Mouse (Mus musculus): ENCODE measurements around the gene Gpat2. TPM values are rescaled to one million over a fixed set of nuclear protein-coding genes. Genes with fewer than 3 reads are reported as not detected.

The Gpat2 gene
- polyA plus RNA-seq, 1 experiment from 2014 or later, result 0.43 TPM

- no peak overlapping the region for H3K4me3 ChIP-seq (ENCODE audit: low read depth, low read length)
- no peak overlapping the region for H3K4me2 ChIP-seq
- ATAC-seq (replicated peaks; ENCODE audit: low FRiP score) (no peak), DNase-seq (ENCODE audit: low spot score) (no peak)
- no peak overlapping the region for H3K27ac ChIP-seq (ENCODE audit: low read depth, low read length)
- no peaks in the 10 kb centered on the region for H3K4me1 ChIP-seq (replicated peaks; ENCODE audit: control insufficient read depth, insufficient read depth, low read length)
- H3K36me3 ChIP-seq (ENCODE audit: control insufficient read depth, insufficient read depth, low read length), result no peaks in the 10 kb centered on the region
- H3K9ac ChIP-seq (ENCODE audit: low read depth, low read length), result no peak overlapping the region
- no peaks in the 10 kb centered on the region for H3K9me3 ChIP-seq (ENCODE audit: control insufficient read depth, low read length)
- no peaks in the 10 kb centered on the region for H3K27me3 ChIP-seq (replicated peaks; ENCODE audit: control insufficient read depth, insufficient read depth, low read length)
- 81% methylated on average over 3 of the region's 3 CpGs for WGBS
Observed at GRCm38 (mm10) chr2:127390352-127390751, 34.6 kb upstream of the Gpat2 start.

- Histone ChIP-seq H3K9me3 (ENCODE audit: control insufficient read depth, low read length) (no peaks in the 10 kb centered on the region), H3K36me3 (ENCODE audit: control insufficient read depth, insufficient read depth, low read length) (no peaks in the 10 kb centered on the region), H3K27ac (ENCODE audit: low read depth, low read length) (no peak overlapping the region), H3K4me1 (replicated peaks; ENCODE audit: control insufficient read depth, insufficient read depth, low read length) (no peaks in the 10 kb centered on the region), H3K4me2 (no peak overlapping the region), H3K4me3 (ENCODE audit: low read depth, low read length) (no peak overlapping the region), H3K9ac (ENCODE audit: low read depth, low read length) (no peak overlapping the region), H3K27me3 (replicated peaks; ENCODE audit: control insufficient read depth, insufficient read depth, low read length) (no peaks in the 10 kb centered on the region)
- WGBS, result 65% methylated on average over 4 of the region's 4 CpGs
- no peak for ATAC-seq (replicated peaks; ENCODE audit: low FRiP score)
- DNase-seq (ENCODE audit: low spot score), result no peak
Observed at GRCm38 (mm10) chr2:127390846-127391245, 34.2 kb upstream of the Gpat2 start.

GRCm38 (mm10) chr2:127391323-127391722 is 33.7 kb upstream of the Gpat2 start:
- WGBS, result 44% methylated on average over 3 of the region's 3 CpGs
- ATAC-seq (replicated peaks; ENCODE audit: low FRiP score), result no peak

GRCm38 (mm10) chr2:127394606-127395161 is 30.3 kb upstream of the Gpat2 start:
- Histone ChIP-seq H3K9me3 (ENCODE audit: control insufficient read depth, low read length) (no peaks in the 10 kb centered on the region), H3K4me1 (replicated peaks; ENCODE audit: control insufficient read depth, insufficient read depth, low read length) (no peaks in the 10 kb centered on the region), H3K4me2 (no peak overlapping the region), H3K36me3 (ENCODE audit: control insufficient read depth, insufficient read depth, low read length) (no peaks in the 10 kb centered on the region), H3K9ac (ENCODE audit: low read depth, low read length) (no peak overlapping the region), H3K27me3 (replicated peaks; ENCODE audit: control insufficient read depth, insufficient read depth, low read length) (no peaks in the 10 kb centered on the region), H3K4me3 (ENCODE audit: low read depth, low read length) (no peak overlapping the region), H3K27ac (ENCODE audit: low read depth, low read length) (no peak overlapping the region)
- no peak for DNase-seq (ENCODE audit: low spot score)
- no peak for ATAC-seq (replicated peaks; ENCODE audit: low FRiP score)
- WGBS, result 74% methylated on average over 5 of the region's 5 CpGs

More at GRCm38 (mm10) chr2:127391323-127391722, 33.7 kb upstream of the Gpat2 start:
- H3K9ac ChIP-seq (ENCODE audit: low read depth, low read length), result no peak overlapping the region
- H3K9me3 ChIP-seq (ENCODE audit: control insufficient read depth, low read length), result no peaks in the 10 kb centered on the region
- DNase-seq (ENCODE audit: low spot score), result no peak
- H3K27ac ChIP-seq (ENCODE audit: low read depth, low read length), result no peak overlapping the region
- H3K4me3 ChIP-seq (ENCODE audit: low read depth, low read length), result no peak overlapping the region
- no peaks in the 10 kb centered on the region for H3K27me3 ChIP-seq (replicated peaks; ENCODE audit: control insufficient read depth, insufficient read depth, low read length)
- no peaks in the 10 kb centered on the region for H3K36me3 ChIP-seq (ENCODE audit: control insufficient read depth, insufficient read depth, low read length)
- H3K4me2 ChIP-seq, result no peak overlapping the region
- H3K4me1 ChIP-seq (replicated peaks; ENCODE audit: control insufficient read depth, insufficient read depth, low read length), result no peaks in the 10 kb centered on the region

- H3K27me3 ChIP-seq (replicated peaks; ENCODE audit: control insufficient read depth, insufficient read depth, low read length), result peaks cover 4% of the 10 kb centered on the region
- ATAC-seq (replicated peaks; ENCODE audit: low FRiP score) (peak; percentile 60), DNase-seq (ENCODE audit: low spot score) (no peak)
- 76% methylated on average over 7 of the region's 7 CpGs for WGBS
- no peak overlapping the region for H3K9ac ChIP-seq (ENCODE audit: low read depth, low read length)
- H3K27ac ChIP-seq (ENCODE audit: low read depth, low read length), result no peak overlapping the region
- no peaks in the 10 kb centered on the region for H3K4me1 ChIP-seq (replicated peaks; ENCODE audit: control insufficient read depth, insufficient read depth, low read length)
- no peaks in the 10 kb centered on the region for H3K9me3 ChIP-seq (ENCODE audit: control insufficient read depth, low read length)
- H3K4me3 ChIP-seq (ENCODE audit: low read depth, low read length), result no peak overlapping the region
- no peaks in the 10 kb centered on the region for H3K36me3 ChIP-seq (ENCODE audit: control insufficient read depth, insufficient read depth, low read length)
- no peak overlapping the region for H3K4me2 ChIP-seq
Observed at GRCm38 (mm10) chr2:127398738-127399137, 26.3 kb upstream of the Gpat2 start.

- ATAC-seq (replicated peaks; ENCODE audit: low FRiP score) (no peak), DNase-seq (ENCODE audit: low spot score) (no peak)
- H3K9ac ChIP-seq (ENCODE audit: low read depth, low read length), result no peak overlapping the region
- H3K27ac ChIP-seq (ENCODE audit: low read depth, low read length), result no peak overlapping the region
- no peak overlapping the region for H3K4me2 ChIP-seq
- no peaks in the 10 kb centered on the region for H3K27me3 ChIP-seq (replicated peaks; ENCODE audit: control insufficient read depth, insufficient read depth, low read length)
- no peak overlapping the region for H3K4me3 ChIP-seq (ENCODE audit: low read depth, low read length)
- 79% methylated on average over 6 of the region's 6 CpGs for WGBS
- no peaks in the 10 kb centered on the region for H3K36me3 ChIP-seq (ENCODE audit: control insufficient read depth, insufficient read depth, low read length)
- H3K9me3 ChIP-seq (ENCODE audit: control insufficient read depth, low read length), result no peaks in the 10 kb centered on the region
- no peaks in the 10 kb centered on the region for H3K4me1 ChIP-seq (replicated peaks; ENCODE audit: control insufficient read depth, insufficient read depth, low read length)
Observed at GRCm38 (mm10) chr2:127411126-127411525, 13.9 kb upstream of the Gpat2 start.

GRCm38 (mm10) chr2:127415806-127416205 is 9.2 kb upstream of the Gpat2 start:
- Histone ChIP-seq H3K9me3 (ENCODE audit: control insufficient read depth, low read length) (no peaks in the 10 kb centered on the region), H3K4me2 (no peak overlapping the region)

GRCm38 (mm10) chr2:127416706-127417105 is 8.3 kb upstream of the Gpat2 start:
- Histone ChIP-seq H3K27ac (ENCODE audit: low read depth, low read length) (no peak overlapping the region), H3K36me3 (ENCODE audit: control insufficient read depth, insufficient read depth, low read length) (no peaks in the 10 kb centered on the region), H3K4me1 (replicated peaks; ENCODE audit: control insufficient read depth, insufficient read depth, low read length) (no peaks in the 10 kb centered on the region), H3K4me2 (no peak overlapping the region), H3K9ac (ENCODE audit: low read depth, low read length) (no peak overlapping the region), H3K4me3 (ENCODE audit: low read depth, low read length) (no peak overlapping the region), H3K9me3 (ENCODE audit: control insufficient read depth, low read length) (no peaks in the 10 kb centered on the region), H3K27me3 (replicated peaks; ENCODE audit: control insufficient read depth, insufficient read depth, low read length) (no peaks in the 10 kb centered on the region)
- ATAC-seq (replicated peaks; ENCODE audit: low FRiP score) (no peak), DNase-seq (ENCODE audit: low spot score) (no peak)
- WGBS, result 57% methylated on average over 3 of the region's 3 CpGs

More at GRCm38 (mm10) chr2:127415806-127416205, 9.2 kb upstream of the Gpat2 start:
- Histone ChIP-seq H3K27me3 (replicated peaks; ENCODE audit: control insufficient read depth, insufficient read depth, low read length) (no peaks in the 10 kb centered on the region), H3K9ac (ENCODE audit: low read depth, low read length) (no peak overlapping the region), H3K4me1 (replicated peaks; ENCODE audit: control insufficient read depth, insufficient read depth, low read length) (no peaks in the 10 kb centered on the region), H3K36me3 (ENCODE audit: control insufficient read depth, insufficient read depth, low read length) (no peaks in the 10 kb centered on the region), H3K4me3 (ENCODE audit: low read depth, low read length) (no peak overlapping the region), H3K27ac (ENCODE audit: low read depth, low read length) (no peak overlapping the region)
- 61% methylated on average over 10 of the region's 10 CpGs for WGBS
- ATAC-seq (replicated peaks; ENCODE audit: low FRiP score), result no peak
- DNase-seq (ENCODE audit: low spot score), result no peak

- no peak overlapping the region for H3K4me3 ChIP-seq (ENCODE audit: low read depth, low read length)
- WGBS, result 64% methylated on average over 10 of the region's 10 CpGs
- ATAC-seq (replicated peaks; ENCODE audit: low FRiP score) (no peak), DNase-seq (ENCODE audit: low spot score) (no peak)
- no peaks in the 10 kb centered on the region for H3K27me3 ChIP-seq (replicated peaks; ENCODE audit: control insufficient read depth, insufficient read depth, low read length)
- no peak overlapping the region for H3K27ac ChIP-seq (ENCODE audit: low read depth, low read length)
- no peak overlapping the region for H3K4me2 ChIP-seq
- H3K4me1 ChIP-seq (replicated peaks; ENCODE audit: control insufficient read depth, insufficient read depth, low read length), result no peaks in the 10 kb centered on the region
- H3K9me3 ChIP-seq (ENCODE audit: control insufficient read depth, low read length), result no peaks in the 10 kb centered on the region
- H3K9ac ChIP-seq (ENCODE audit: low read depth, low read length), result no peak overlapping the region
- no peaks in the 10 kb centered on the region for H3K36me3 ChIP-seq (ENCODE audit: control insufficient read depth, insufficient read depth, low read length)
Observed at GRCm38 (mm10) chr2:127418266-127418970, 6.6 kb upstream of the Gpat2 start.

Measured in liver, embryonic 11.5 days (tissue).